Mouse (Mus musculus) left cerebral cortex, adult 11 months (tissue): ENCODE results near the gene Traf5.
A peak's percentile ranks its signal among the peaks of the same experiment; 100 is the strongest.

Experiments used
- DNase-seq: peaks from one replicate; pipeline ENCODE4 v3.0.0; 2022; ENCODE audit warnings: low spot score

Traf5 gene

GRCm38 (mm10) chr1:192091806-192092772 is at the start of gene Traf5:
Traf5 (minus strand) TSS chr1:192092559.
- DNase-seq, result peak; percentile 86

GRCm38 (mm10) chr1:192140313-192140712 is 48.0 kb upstream of the Traf5 start:
- DNase-seq, result no peak

DNA sequence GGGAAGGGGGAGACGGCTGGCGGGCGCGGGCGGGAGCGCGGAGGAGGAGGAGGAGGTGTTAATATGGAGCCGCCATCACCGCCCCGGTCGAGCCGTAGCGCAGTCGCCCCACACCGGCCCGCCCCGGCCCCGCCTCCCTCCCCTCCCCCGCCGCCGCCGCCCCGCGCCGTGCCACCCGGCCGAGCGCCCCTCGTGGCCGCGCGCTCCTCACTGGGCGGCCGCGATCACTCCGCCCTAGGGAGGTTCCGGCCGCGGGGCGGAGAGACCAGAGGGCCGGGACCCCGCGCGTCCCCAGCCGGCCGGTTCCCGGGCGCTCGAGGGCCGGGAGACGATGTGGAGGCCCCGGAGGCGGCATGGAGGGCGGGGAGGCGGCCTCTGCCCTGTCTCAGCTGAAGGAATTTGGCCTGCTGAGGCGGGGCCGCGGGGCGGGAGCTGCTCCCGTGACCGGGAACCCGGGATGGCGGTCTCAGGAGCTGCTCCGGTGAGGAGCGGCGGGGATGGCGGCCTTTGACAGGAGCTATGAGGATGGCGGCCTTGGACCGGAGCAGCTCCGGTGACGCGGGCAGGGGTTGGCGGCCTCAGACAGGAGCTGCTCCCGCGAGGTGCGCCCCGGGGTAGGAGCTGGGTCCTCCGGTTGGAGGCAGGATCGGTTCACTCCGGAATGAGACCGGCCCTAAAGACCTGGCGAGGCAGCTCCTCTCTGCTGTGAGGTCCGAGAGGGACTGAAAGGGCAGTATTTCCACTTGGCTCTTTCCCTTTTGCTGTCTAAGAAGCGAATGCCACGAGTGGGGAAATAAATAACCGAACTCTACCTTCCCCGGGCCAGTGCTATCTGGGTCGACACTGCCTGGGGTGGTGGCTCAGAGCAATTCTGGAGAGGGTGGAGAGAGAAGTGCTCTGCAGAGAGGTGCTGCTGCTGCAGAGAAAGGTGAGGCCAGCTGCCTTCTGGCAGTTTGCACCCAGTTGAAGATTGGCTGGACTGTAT is 45.9 kb upstream of the Traf5 start, which contains the start of gene Rcor3:
Rcor3 (minus strand) TSS at position 137 of the 985 bp plus-strand sequence.
- DNase-seq, result peak; percentile 62

GRCm38 (mm10) chr1:192137291-192137925 is 45.0 kb upstream of the Traf5 start:
- no peak for DNase-seq

DNA sequence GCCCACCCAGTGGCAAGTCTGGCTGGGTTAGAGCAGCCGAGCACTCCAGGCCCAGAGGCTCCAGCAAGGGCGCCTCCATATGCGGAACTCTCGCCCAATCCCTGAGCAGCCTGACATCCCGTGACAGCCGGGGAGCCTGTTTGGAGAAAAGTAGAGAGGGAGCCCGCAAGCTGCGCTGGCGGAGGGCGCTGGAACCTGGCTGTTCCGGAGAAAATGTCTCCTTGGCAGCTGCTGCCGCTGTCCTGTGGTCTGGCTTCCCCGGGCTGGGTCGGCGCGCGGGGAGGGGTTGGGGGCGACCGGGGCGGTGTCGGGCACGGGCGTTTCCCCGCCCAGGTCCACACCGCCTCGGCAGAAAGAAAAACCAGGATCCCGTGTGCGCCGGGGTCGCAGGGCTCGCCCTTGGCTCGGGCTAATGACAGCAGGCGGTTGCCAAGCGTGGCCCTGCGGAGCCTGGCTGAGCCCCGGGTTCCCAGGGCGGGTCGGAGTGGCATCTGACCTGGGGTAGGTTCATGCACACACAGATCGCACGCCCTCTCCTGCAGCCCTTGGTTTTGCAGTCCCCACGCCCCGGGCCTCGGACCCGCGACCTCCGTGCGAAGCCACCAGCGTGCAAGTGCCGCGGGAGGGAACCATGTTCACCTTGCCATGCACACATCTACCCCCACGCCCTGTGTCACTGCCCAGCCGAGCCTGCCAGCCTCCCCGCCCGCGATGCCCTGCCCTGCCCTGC is 44.4 kb upstream of the Traf5 start:
- peak; percentile 68 for DNase-seq

DNA sequence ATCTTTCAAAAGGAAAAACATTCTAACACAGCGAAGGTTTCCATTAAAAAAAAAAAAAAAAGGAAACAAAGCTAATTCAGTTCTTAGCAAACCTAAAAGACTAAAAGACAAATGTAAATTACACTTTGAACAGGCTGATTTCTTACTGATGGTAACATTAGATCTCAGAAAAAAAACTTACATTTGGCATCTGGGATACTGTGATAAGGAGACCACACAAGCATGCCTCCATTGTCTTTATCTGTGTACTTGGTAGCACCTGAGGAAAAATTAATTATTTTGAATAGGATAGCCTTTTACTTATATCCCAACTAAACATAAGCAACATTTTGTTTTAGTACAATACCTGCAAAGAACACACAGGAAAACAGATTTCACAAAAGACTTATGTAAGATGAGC is 37.8 kb upstream of the Traf5 start:
- DNase-seq, result no peak

DNA sequence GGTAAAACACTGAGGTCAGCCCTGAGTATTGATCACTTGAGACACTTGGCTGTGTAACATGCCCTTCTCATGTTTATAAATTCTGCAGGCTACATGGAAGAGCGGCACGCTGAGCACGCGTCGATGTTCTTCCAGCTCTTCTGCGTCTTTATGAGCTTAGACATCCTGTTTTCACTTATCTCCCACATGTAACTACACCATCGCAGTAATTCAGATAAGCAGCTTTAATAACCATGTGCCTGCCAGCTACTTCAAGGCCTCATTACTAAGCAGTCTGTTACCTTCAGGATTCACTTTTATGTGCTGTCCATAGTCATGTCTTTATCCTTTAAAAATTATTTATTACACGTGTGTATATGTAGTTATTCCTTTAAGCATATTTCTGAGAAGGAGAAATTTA is 36.0 kb upstream of the Traf5 start:
- no peak for DNase-seq

- DNase-seq, result no peak
These were observed 33.4 kb upstream of the Traf5 start for GRCm38 (mm10) chr1:192125761-192126160.

- DNase-seq, result no peak
These were observed 23.9 kb upstream of the Traf5 start for GRCm38 (mm10) chr1:192116262-192116661.

- DNase-seq, result no peak
These were observed 23.0 kb upstream of the Traf5 start for GRCm38 (mm10) chr1:192115378-192115777.

- no peak for DNase-seq
These were observed 16.8 kb upstream of the Traf5 start for GRCm38 (mm10) chr1:192109169-192109568.

- DNase-seq, result no peak
These were observed 15.0 kb upstream of the Traf5 start for GRCm38 (mm10) chr1:192107352-192107751.

DNA sequence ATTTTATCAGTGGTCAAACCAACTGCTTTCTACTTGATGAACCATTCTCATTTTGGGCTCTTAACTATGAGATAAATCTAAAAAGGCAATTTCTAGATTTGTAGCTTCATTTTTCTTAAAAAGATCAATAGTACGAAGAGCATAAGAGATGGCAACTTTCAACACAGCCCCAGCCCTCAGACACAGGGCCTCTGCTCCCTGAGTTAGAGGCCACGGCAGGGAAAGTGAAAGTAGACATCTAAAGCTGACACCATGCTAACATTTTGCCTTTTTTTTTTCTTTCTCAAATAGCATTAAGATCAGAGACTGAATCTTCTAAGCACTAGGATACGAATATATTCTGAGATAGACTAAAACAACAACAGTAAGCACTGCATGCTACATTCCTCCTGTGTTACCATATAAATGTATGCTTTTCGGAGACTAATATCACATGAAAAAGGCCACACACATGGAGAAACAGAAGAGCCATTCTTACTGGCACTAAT is 13.6 kb upstream of the Traf5 start:
- DNase-seq, result no peak

DNA sequence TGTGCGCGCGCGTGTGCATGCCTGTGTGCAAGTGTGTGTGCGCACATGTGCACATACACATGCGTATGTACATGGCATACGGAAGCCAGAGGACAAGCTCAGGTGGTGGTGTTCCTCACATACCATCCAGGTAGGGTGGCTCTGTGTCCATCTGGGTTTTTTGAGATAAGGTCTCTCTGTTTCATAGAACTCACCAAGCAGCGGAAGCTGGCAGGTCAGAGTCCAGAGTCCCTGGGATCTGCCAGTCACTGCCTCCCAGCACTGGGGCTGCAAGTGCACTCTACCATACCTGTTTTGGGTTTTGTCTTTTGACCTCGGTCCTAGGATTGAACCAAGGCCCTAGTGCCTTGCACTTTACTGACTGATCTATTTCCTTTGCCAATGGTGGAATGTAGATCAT is 11.7 kb upstream of the Traf5 start:
- no peak for DNase-seq

DNA sequence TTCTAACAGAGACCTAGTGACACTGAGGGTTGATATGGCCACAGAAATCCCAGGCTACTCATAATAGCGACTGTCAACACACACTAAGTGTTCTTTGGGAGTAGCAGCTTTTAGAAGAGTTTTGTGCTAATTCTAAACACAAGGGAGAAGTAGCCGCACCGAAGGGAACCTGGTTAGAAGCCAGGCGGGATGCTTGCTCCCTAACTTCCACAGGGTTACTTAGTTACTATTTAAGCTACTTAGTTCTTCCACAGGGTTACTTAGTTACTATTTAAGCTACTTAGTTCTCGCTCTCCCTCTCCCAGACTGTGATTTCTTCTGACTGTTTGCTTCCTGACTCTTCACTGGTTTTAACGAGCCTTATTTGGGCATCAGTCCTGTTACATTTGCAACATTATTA is 10.8 kb upstream of the Traf5 start:
- no peak for DNase-seq

GRCm38 (mm10) chr1:192101359-192101758 is 9.0 kb upstream of the Traf5 start:
- peak; percentile 66 for DNase-seq

- no peak for DNase-seq
These were observed 8.4 kb upstream of the Traf5 start for GRCm38 (mm10) chr1:192100742-192101141.

DNA sequence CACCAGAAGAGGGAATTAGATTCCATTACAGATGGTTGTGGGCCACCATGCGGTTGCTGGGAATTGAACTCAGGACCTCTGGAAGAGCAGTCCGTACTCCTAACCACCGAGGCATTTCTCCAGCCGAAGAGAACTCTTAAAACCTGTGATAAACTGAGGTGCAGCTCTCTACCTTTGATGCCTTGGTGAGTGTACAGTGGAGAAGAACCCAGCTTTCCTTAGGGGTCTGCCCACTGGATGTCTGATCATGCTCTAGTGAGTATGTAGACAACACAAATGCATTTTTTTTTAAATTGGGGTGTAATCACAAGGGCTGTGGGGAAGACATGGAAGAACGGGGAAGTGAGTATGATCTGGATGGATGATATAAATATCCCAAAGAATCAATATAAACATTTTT is 3.3 kb upstream of the Traf5 start:
- no peak for DNase-seq

DNA sequence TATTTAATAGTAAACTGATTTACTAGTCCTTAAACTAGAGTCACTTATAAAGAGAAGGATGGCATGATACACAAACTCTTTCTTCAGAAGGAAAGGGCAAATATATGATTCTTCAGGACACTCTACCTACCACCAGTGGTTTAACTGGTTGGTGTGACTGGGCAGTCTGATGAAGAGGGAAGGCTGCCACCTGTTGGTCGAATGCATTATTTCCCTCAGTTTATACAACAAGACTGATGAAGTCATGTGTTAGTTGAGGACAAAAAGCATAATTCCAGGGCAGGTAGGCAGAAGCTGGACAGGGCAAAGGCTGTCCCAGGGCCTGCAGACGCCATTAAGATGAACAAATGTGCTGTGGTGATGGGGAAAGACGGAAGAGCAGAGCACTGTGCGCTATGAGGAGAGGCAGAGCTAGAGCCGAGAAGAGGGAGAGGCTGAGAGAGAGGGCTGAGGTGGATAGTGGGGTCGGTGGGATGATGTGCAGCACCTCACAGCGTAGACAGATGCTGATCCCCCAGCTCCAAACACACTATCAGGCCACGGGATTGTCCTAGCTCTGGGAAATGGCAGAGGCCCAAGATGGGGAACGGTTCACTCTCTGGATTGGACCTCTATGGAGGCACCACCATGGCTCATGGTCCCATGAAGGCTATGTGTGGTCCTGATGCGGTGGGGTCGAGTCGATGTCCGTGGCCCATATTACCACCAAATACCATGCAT is 2.3 kb upstream of the Traf5 start:
- DNase-seq, result peak; percentile 53

GRCm38 (mm10) chr1:192092879-192093660 is 711 bp upstream of the Traf5 start:
- peak; percentile 82 for DNase-seq
